Mouse (Mus musculus): ENCODE measurements around the gene Vmn1r28.

GRCm38 (mm10) chr6:58218721-58219120 lies 43.1 kb upstream of the Vmn1r28 start, which contains the start of gene Vmn1r27:
- no peak for TF ChIP-seq CTCF (IDR thresholded peaks at IDR 0.05; ENCODE audit: borderline replicate concordance, insufficient read depth, low read length)
- no peak for TF ChIP-seq POLR2A (IDR thresholded peaks at IDR 0.05; ENCODE audit: low read depth, low read length)
